Mouse (Mus musculus): ENCODE measurements around the gene Glt28d2. TPM values are rescaled to one million over a fixed set of nuclear protein-coding genes. Genes with fewer than 3 reads are reported as not detected.

The Glt28d2 gene
- total and polyA plus RNA-seq, 3 experiments, result not detected

- H3K27me3 ChIP-seq (ENCODE audit: insufficient read depth, low read length), result no peaks in the 10 kb centered on the region
- H3K4me3 ChIP-seq (ENCODE audit: low read depth, low read length), result no peak overlapping the region
- H3K4me1 ChIP-seq (ENCODE audit: insufficient read depth, low read depth, low read length), result no peaks in the 10 kb centered on the region
- ATAC-seq (ENCODE audit: extremely low read depth, insufficient number of reproducible peaks, low FRiP score, poor library complexity, severe bottlenecking) (no peak), DNase-seq (ENCODE audit: low spot score) (no peak)
- TF ChIP-seq GATA2 (IDR thresholded peaks at IDR 0.05; ENCODE audit: borderline replicate concordance, low read depth, low read length) (no peak), CTCF (IDR thresholded peaks at IDR 0.05; ENCODE audit: low read depth, low read length) (no peak)
- no peaks in the 10 kb centered on the region for H3K9me3 ChIP-seq (replicated peaks)
- H3K36me3 ChIP-seq (replicated peaks), result no peaks in the 10 kb centered on the region
Observed at GRCm38 (mm10) chr3:85914806-85915205, 27.5 kb upstream of the Glt28d2 start.

GRCm38 (mm10) chr3:85907136-85907535 lies 19.8 kb upstream of the Glt28d2 start:
- no peaks in the 10 kb centered on the region for H3K9me3 ChIP-seq (replicated peaks)
- peaks cover 2% of the 10 kb centered on the region; the same call in 1 of the 2 replicates for H3K27me3 ChIP-seq (ENCODE audit: insufficient read depth, low read length)
- H3K36me3 ChIP-seq (replicated peaks), result no peaks in the 10 kb centered on the region
- no peak overlapping the region for H3K4me3 ChIP-seq (ENCODE audit: low read depth, low read length)
- no peak for DNase-seq (ENCODE audit: low spot score)
- no peaks in the 10 kb centered on the region for H3K4me1 ChIP-seq (ENCODE audit: insufficient read depth, low read depth, low read length)
- ATAC-seq (ENCODE audit: extremely low read depth, insufficient number of reproducible peaks, low FRiP score, poor library complexity, severe bottlenecking), result no peak
- no peak for TF ChIP-seq POLR2AphosphoS5 (IDR thresholded peaks at IDR 0.05; ENCODE audit: insufficient replicate concordance, low read depth, low read length)
- TF ChIP-seq GATA2 (IDR thresholded peaks at IDR 0.05; ENCODE audit: borderline replicate concordance, low read depth, low read length), result no peak
- no peak for TF ChIP-seq TAL1 (conservative IDR thresholded peaks at IDR 0.05; ENCODE audit: low read depth, low read length)

GRCm38 (mm10) chr3:85904371-85904770 lies 17.1 kb upstream of the Glt28d2 start:
- Histone ChIP-seq H3K9me3 (replicated peaks) (no peaks in the 10 kb centered on the region), H3K4me3 (ENCODE audit: low read depth, low read length) (no peak overlapping the region), H3K27me3 (ENCODE audit: insufficient read depth, low read length) (peaks cover 6% of the 10 kb centered on the region; the same call in 1 of the 2 replicates), H3K36me3 (replicated peaks) (no peaks in the 10 kb centered on the region), H3K4me1 (ENCODE audit: insufficient read depth, low read depth, low read length) (no peaks in the 10 kb centered on the region)
- ATAC-seq (ENCODE audit: extremely low read depth, insufficient number of reproducible peaks, low FRiP score, poor library complexity, severe bottlenecking) (no peak), DNase-seq (ENCODE audit: low spot score) (no peak)
- TF ChIP-seq GATA2 (IDR thresholded peaks at IDR 0.05; ENCODE audit: borderline replicate concordance, low read depth, low read length), result no peak
- TF ChIP-seq POLR2AphosphoS5 (IDR thresholded peaks at IDR 0.05; ENCODE audit: insufficient replicate concordance, low read depth, low read length), result no peak
- TF ChIP-seq GATA1 (IDR thresholded peaks at IDR 0.05; ENCODE audit: borderline replicate concordance, low read length), result no peak
- TF ChIP-seq CTCF (IDR thresholded peaks at IDR 0.05; ENCODE audit: low read depth, low read length), result no peak
- no peak for TF ChIP-seq TAL1 (conservative IDR thresholded peaks at IDR 0.05; ENCODE audit: low read depth, low read length)

- TF ChIP-seq TAL1 (conservative IDR thresholded peaks at IDR 0.05; ENCODE audit: low read depth, low read length), result no peak
- no peak for TF ChIP-seq POLR2AphosphoS5 (IDR thresholded peaks at IDR 0.05; ENCODE audit: insufficient replicate concordance, low read depth, low read length)
- no peak for TF ChIP-seq CTCF (IDR thresholded peaks at IDR 0.05; ENCODE audit: low read depth, low read length)
- no peak for TF ChIP-seq GATA2 (IDR thresholded peaks at IDR 0.05; ENCODE audit: borderline replicate concordance, low read depth, low read length)
- TF ChIP-seq GATA1 (IDR thresholded peaks at IDR 0.05; ENCODE audit: borderline replicate concordance, low read length), result no peak
- Histone ChIP-seq H3K4me1 (ENCODE audit: insufficient read depth, low read depth, low read length) (no peaks in the 10 kb centered on the region), H3K9me3 (replicated peaks) (no peaks in the 10 kb centered on the region), H3K4me3 (ENCODE audit: low read depth, low read length) (no peak overlapping the region), H3K27me3 (ENCODE audit: insufficient read depth, low read length) (no peaks in the 10 kb centered on the region), H3K36me3 (replicated peaks) (no peaks in the 10 kb centered on the region)
- no peak for DNase-seq (ENCODE audit: low spot score)
- no peak for ATAC-seq (ENCODE audit: extremely low read depth, insufficient number of reproducible peaks, low FRiP score, poor library complexity, severe bottlenecking)
Observed at GRCm38 (mm10) chr3:85895020-85895419, 7.7 kb upstream of the Glt28d2 start.

- Histone ChIP-seq H3K9me3 (replicated peaks) (no peaks in the 10 kb centered on the region), H3K36me3 (replicated peaks) (no peaks in the 10 kb centered on the region), H3K4me1 (ENCODE audit: insufficient read depth, low read depth, low read length) (peaks cover 13% of the 10 kb centered on the region), H3K27me3 (ENCODE audit: insufficient read depth, low read length) (peaks cover 10% of the 10 kb centered on the region), H3K4me3 (ENCODE audit: low read depth, low read length) (no peak overlapping the region)
- TF ChIP-seq TAL1 (conservative IDR thresholded peaks at IDR 0.05; ENCODE audit: low read depth, low read length), result no peak
- no peak for TF ChIP-seq CTCF (IDR thresholded peaks at IDR 0.05; ENCODE audit: low read depth, low read length)
- TF ChIP-seq GATA1 (IDR thresholded peaks at IDR 0.05; ENCODE audit: borderline replicate concordance, low read length), result no peak
- no peak for TF ChIP-seq POLR2AphosphoS5 (IDR thresholded peaks at IDR 0.05; ENCODE audit: insufficient replicate concordance, low read depth, low read length)
- TF ChIP-seq GATA2 (IDR thresholded peaks at IDR 0.05; ENCODE audit: borderline replicate concordance, low read depth, low read length), result no peak
- DNase-seq (ENCODE audit: low spot score) (no peak), ATAC-seq (ENCODE audit: extremely low read depth, insufficient number of reproducible peaks, low FRiP score, poor library complexity, severe bottlenecking) (no peak)
Observed at GRCm38 (mm10) chr3:85891571-85891970, 4.3 kb upstream of the Glt28d2 start.

- Histone ChIP-seq H3K4me3 (ENCODE audit: low read depth, low read length) (no peak overlapping the region), H3K9me3 (replicated peaks) (no peaks in the 10 kb centered on the region), H3K27me3 (ENCODE audit: insufficient read depth, low read length) (peaks cover 10% of the 10 kb centered on the region), H3K36me3 (replicated peaks) (no peaks in the 10 kb centered on the region), H3K4me1 (ENCODE audit: insufficient read depth, low read depth, low read length) (peaks cover 13% of the 10 kb centered on the region)
- ATAC-seq (ENCODE audit: extremely low read depth, insufficient number of reproducible peaks, low FRiP score, poor library complexity, severe bottlenecking) (no peak), DNase-seq (ENCODE audit: low spot score) (no peak)
- TF ChIP-seq GATA2 (IDR thresholded peaks at IDR 0.05; ENCODE audit: borderline replicate concordance, low read depth, low read length), result no peak
- TF ChIP-seq POLR2AphosphoS5 (IDR thresholded peaks at IDR 0.05; ENCODE audit: insufficient replicate concordance, low read depth, low read length), result no peak
- TF ChIP-seq TAL1 (conservative IDR thresholded peaks at IDR 0.05; ENCODE audit: low read depth, low read length), result no peak
- no peak for TF ChIP-seq CTCF (IDR thresholded peaks at IDR 0.05; ENCODE audit: low read depth, low read length)
- TF ChIP-seq GATA1 (IDR thresholded peaks at IDR 0.05; ENCODE audit: borderline replicate concordance, low read length), result no peak
Observed at GRCm38 (mm10) chr3:85888221-85888671, 930 bp upstream of the Glt28d2 start.
